Mouse (Mus musculus) right cerebral cortex, postnatal 4 days (tissue): ENCODE results near the gene Vsig10.
"Not testable (repeated sequence)": the region's sequence is repeated elsewhere in the genome, so short reads cannot be mapped to it uniquely, and the experiment has no call there.

ENCODE experiments used
- DNase-seq: peaks from one replicate; pipeline ENCODE4 v3.0.0-alpha.2; 2022

The Vsig10 gene

DNA sequence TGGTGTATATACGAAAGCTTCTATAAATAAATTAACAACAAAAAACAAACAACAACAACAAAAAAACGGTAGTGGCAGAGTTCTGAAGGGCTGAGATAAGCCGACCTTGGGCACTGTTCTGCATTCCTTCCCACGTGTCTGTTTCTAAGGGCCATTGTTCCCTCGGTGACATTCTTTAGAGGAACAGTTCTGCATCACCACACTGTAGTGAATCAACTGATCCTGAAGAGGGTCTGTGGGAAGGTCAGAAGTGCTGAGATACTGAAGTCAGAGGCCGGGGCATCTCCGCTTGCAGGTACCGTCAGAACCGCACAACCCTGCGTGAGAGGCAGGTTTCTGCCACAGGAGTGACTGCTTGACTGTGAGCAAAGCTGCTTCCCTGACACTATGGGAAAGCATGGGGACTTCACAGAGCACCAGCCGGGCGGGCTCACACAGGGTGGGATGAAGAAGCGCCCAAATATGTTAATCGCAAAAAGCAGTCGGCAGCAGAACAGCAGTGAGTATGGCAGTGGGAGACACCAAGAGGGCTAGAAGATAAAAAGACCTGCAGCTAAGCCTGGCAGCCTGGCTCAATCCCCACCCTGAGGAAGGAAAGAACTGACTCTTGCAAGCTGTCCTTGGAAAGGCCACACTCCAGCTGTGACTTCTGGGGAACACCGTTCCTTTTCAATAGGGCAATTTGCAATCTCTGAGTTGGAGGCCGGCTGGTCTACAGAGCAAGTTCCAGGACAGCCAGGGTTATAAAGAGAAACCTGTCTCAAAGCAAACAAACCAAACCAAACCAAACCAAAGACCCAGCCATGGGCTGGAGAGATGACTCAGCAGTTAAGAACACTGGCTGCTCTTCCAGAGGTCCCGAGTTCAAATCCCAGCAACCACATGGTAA lies 14.9 kb upstream of the Vsig10 start:
- DNase-seq, result no peak

DNA sequence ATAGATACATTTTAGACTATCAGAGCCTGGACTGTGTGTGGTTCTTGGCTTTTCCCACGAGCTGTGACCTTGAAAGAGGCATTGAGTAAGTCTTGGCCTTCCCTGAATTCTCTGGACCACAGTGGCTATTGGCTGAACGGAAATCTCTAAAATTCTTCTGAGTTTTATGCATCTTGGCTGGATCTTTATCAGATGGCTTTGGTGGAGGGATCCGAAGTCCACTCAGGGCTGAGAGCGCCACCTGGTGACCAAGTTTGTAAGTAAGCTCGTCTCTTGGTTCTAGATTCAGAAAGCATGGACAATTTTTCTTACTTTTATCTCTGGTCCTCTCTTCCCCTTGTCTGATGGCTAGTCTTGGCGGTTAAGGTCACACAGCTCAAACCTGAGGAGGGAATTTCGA lies 13.9 kb upstream of the Vsig10 start:
- peak; percentile 86 for DNase-seq

DNA sequence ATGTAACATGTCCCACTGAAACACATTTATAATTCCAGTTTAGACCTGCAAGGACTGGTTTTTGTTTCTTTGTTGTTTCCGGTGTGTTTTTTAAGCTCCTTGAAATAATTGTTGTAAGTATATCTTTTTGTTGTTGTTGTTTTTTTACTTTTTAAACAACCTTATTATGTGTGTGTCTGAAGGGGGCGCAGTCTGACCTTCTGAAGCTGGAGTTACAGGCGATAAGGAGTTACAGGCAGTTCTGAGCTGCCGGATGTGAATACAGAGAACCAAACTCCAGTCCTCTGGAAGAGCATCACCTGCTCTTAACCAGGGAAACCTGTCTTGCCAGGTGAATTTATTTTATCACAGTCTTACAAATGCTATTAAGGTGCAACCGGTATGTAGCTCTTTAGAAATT lies 13.1 kb upstream of the Vsig10 start:
- DNase-seq, result no peak

DNA sequence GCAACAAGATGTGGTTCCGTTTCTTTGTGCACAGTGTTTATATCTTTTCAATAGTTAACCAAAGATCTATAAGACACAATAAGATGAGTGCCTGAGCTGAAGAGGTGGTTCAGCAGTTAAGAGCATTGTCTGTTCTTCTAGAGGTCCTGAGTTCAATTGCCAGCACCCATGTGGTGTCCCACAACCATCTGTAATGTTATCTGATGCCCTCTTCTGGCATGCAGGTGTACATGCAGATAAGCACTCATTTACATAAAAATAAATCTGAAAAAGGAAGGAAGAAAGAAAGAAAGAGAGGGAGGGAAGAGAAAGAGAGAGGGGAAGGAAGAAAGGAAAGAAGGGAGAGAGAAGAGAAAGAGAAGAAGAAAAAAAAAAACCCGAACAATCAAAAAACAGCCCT lies 12.1 kb upstream of the Vsig10 start:
- no peak for DNase-seq

DNA sequence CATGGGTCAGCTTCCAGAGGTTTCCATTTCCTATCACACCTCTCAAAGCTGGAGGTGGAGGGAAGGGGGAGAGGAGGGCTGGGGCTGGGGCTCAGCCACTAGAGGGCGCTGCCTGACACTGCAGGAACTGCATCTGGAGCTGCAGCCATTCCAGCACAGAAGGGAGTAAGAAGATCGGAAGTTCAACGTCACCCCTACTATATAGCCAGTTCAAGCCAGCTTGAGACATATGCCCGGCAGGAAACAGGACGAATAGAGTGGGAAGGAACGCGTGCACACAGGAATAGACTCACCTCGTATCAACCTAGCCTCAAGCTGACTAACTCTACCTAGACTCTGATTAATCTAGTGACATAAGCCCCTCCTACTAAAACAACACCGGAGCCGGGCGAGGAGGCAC lies 11.2 kb upstream of the Vsig10 start:
- DNase-seq, result peak; percentile 63

DNA sequence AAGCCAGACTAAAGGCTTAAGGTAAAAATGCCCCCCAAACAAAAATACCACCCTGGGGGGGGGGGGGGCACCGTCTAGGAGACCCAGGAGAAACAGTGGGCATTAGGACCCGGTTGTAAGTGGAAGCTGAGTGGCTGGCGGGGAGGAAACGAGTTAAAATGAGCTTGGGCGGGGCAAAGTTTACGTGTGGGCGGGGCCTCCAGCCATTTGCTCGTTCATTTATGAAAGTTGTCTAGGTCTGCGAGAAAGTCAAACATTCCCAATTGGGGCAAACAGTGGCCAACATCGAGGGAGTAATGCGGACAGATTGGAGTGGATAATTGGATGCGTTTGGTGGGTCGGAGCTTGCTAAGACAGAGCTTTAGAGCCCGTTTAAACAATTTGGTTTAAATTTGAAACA lies 5.5 kb upstream of the Vsig10 start:
- no peak for DNase-seq

DNA sequence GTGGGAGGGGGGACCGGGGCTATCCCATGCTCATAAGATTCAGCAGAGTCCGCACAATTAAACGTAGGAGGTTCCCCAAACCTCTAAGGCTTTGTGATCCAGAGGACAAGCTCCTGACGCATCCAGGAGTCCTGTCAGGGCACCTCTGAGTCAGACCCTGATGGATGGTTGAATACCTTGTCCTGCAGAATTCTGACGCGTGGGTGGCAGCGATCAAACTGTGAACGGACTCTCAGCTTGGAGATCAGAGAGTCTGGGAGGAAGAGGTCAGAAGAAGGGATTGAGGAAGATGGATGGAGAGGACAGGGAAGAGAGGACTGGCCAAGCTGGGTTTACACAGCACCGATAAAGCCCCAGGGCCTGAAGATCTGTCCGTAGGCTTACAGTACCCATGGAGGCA lies 5.0 kb upstream of the Vsig10 start:
- DNase-seq, result no peak

DNA sequence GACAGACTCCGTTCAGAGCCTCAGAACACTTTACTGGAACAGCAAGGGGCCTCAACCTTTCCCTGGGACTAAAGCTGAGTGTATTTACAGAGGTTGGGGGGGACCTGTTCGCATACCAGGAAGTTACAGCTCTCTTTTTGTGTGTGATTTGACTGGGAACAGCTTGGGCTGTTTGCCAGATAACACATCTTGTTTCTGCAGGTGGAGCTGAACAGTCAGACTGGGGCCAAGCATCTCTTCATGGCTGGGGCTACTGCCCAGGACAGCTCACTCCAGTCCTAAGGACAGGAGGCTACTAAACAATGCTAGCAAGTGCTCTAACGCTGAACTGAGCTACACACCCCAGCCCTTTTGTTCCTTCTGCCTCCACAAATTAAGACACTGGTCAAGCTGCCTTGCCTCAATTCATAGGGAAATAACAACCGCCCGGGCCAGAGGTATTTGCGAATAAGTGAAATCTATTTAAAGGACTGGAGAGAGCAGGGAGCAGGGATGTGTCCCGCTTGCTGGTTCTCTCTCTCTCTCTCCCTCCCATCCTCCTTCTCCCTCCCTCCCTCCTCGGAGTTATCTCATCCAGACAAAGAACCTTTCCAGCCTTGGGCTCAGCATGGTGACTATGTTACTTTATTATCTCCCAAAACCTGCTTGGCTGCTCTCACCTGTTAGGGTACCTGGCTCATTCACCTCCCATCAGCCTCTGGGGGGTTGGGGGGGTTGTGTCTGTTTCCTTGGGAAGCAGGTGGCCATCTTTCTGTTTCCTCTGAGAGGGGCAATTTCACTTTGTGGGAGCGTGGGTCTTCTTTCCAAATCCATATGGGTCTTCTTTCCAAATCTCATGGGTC lies 4.1 kb upstream of the Vsig10 start:
- no peak for DNase-seq

DNA sequence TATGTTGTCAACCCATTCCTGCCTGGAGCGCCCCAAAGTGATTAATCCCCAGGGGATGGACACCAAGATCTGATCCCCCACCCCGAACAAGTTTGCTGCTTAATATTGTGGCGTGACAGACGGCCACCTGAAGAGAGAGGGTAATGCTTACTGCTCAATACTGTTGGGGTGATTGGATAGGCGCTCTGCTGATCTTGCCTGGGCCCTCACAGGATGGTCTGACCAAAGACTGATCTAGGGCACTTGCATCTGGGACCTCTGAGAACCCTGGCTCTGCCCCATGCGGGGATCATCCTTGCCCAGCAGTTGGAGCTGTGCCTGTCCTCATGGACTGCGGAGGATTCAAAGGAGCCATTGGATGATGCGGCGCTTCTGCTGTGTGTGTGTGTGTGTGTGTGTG lies 4.9 kb downstream of the Vsig10 start:
- no peak for DNase-seq

DNA sequence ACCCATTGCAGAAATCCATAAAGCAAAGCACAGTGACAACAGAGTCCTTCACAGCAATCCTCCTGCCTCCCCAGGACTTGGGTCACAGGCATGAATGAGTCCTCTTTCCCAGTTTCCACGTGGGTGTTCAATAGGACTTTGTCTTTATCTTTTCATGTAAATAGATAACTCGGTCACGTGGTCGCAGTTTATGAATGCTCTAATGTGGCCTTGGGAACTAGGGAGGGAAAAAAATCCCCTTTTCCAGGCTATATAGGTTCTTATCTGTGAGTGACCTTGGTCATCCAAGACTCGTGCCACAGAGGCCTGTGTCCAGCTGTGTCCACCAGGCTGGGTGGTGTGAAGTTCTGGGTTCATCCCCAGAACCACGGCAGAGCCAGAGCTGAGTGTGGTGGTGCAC lies 7.5 kb downstream of the Vsig10 start:
- no peak for DNase-seq

DNA sequence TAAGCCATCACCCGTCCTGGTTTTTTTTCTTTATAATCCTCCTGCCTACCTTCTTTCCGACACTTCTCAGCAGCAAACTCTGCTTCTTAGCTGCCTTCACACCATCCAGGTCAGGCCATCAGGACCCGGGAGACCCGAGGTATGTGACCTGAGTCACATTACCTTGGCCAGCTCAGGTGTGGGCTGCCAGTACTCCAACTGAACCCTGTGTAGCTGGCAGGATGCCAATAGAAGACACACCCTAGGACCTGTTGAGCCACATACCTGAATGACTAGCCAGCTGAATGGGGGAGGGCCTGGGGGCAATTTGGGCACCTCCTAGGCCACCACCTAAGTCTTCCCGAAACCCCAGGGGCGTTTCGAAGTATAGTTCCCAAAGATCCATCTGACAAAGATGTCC lies 11.6 kb downstream of the Vsig10 start:
- no peak for DNase-seq

DNA sequence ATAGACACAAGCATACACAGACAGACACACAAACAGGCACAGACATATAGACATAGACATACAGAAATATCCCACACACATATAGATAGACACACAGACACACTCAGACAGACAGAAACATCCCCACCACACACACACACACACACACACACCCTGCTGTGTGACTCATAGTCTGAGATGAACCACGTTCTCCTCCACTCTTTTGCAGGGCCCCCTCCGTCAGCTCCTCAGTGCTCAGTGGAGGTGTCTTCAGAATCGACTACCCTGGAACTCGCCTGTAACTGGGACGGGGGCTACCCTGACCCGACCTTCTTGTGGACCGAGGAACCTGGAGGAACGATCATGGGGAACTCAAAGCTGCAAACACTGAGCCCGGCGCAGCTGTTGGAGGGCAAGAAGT lies 19.1 kb downstream of the Vsig10 start:
- DNase-seq, result no peak

DNA sequence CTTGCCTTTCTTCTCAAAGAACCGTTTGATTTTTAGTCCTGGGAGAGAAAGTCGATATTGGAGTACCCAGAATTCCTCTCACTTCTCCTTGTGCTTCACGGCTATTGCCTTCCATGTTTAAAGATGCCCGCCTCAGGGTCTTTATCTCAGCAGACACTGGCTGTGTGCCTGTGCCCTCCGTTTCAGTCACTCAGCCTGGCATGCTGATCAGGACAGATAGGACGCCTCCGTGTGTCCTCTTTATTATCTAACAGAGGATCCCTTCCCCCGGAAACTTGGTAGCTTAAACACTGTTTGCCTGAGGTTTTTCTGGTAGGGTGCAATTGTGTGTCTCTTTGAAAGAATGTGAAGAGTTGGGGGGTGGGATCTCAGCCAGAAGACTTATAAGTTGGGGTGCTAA lies 19.6 kb downstream of the Vsig10 start:
- no peak for DNase-seq

DNA sequence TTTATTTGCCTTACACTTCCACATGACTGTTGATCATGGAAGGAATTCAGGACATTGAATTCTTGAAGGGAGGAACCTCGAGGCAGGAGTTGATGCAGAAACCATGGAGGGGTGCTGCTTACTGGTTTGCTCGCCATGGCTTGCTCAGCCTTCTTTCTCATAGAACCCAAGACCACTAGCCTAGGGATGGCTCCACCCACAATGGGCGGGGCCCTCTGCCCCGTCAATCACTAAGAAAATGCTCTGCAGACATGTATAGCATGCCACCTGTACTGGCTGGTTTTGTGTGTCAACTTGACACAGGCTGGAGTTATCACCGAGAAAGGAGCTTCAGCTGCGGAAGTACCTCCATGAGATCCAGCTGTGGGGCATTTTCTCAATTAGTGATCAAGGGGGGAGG lies 21.2 kb downstream of the Vsig10 start:
- DNase-seq, result no peak

DNA sequence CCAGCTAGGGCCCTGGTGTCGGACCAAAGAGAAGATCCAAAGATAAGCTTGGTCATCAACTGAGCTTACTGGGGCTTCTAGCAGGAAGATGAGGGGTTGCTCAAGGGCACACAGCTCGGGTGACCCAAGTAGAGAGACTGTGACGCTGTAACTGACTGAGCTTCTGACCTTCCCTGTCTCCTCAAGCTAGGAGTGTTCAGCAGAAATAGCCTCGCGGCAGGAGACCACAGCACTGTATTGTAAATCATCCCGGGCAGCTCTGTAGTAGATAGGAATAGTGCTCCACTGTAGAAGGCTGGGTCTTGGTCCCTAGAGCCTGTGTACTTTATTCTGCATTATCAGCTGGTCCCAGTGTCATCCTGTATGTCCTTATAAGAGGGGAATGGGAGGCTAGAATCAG lies 23.0 kb downstream of the Vsig10 start:
- no peak for DNase-seq

DNA sequence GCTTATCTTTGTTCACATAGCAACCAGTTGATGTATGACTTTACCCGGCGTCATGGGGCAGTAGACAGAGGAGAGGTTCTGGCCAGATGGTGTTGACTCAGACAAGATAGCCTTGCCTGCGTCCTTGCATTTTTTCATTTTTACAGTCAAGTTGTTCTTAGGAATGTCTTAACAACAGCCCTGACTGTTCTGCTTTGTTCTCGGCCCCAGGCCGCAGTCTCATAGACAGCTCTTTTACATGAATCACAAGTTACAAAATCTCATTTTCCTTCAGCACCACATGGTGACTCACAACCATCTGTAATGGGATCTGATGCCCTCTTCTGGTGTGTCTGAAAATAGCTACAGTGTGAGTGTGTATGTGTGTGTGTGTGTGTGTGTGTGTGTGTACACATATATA lies 25.6 kb downstream of the Vsig10 start:
- DNase-seq, result not testable (repeated sequence)

DNA sequence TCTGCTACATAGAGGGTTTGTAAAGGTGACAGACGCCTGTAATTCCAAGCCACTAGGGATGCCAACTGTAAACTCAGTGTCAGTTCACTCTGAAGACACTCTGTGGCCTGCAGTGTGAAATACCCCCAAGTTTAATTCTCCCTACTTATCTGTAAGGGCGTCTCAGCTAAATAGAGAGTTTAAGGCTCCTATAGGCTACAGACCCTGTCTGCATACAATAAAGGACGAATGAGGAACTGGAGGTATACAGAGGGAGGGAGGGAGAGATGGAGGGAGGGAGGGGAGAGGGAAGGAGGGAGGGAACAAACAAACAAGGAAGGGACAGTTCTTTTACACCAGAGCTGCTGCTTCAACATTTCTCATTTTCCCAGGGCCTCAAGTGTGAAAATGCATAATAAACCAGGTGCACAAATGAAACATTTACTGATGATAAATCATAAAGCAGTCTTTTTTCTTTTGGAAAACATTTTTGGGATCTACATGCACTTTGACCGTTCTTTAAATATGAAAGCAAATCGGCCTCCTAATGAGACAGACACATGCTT lies 26.6 kb downstream of the Vsig10 start:
- no peak for DNase-seq

DNA sequence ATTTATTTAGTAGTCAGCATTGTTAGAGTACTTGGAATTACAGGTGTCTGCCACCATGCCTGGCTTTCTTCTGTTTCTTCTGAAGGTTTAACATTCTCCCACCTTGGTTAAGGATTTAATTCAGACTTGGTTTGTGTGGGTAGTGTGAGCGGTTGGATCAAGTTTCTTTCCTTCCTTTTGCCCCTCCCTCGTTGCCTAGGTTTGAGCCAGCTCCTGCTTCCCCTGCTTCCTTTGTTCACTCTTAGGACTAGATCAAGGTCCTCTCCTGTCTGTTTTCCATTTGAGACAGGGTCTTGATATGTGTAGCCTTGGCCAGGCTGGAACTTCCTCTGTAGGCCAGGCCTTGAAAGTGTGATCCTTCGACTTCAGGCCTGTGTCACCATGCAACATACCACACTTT lies 27.4 kb downstream of the Vsig10 start:
- no peak for DNase-seq

DNA sequence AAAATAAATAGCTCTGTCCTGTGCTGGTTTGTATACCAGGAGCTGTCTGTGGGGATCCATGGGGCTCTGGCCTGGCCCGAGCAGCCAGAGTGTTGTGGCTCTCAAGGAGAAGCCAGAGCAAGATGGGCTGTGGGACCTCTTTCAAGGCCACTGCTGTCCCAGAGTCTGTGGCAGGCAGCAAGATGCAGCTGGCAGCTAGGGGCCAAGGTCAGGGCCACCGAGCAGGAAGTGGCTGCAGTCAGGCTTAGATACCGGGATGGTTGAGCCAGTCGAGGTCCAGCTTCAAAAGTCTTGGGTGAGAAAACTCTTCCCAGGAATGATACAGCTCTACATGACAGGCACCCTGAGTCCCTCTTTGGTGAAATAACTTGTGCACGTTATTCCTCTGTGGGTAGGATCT lies 28.1 kb downstream of the Vsig10 start:
- no peak for DNase-seq

DNA sequence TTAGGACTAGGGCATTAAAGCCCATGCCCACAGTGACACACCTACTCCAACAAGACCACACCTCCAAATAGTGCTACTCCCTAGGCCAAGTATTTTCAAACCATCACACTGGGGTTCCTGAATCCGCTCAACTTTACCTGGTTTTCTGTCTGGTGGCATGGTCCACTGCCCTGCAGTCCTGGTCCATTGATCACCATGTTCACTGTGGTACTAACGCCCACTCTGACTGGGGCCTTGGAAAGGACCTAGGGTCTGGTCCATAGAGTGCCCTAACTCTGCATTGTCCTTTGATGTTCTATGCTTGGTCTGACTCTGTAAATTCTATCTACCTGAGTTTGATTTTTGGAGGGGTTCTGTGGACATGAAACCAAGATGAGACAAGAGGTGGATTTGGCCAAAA lies 29.0 kb downstream of the Vsig10 start:
- DNase-seq, result no peak

DNA sequence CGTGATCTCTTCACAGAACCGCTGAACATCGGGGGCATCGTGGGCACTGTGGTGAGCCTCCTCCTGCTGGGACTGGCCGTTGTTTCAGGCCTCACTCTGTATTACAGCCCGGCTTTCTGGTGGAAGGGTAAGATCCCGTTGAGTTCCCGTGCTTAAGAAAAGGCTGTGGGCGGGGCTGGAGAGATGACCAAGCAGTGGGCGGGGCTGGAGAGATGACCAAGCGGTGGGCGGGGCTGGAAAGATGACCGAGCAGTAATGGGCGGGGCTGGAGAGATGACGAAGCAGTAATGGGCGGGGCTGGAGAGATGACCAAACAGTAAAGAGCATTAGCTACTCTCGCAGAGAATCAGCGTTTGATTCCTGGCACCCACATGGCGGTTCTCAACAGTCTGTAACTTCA lies 29.4 kb downstream of the Vsig10 start:
- DNase-seq, result peak; percentile 59

DNA sequence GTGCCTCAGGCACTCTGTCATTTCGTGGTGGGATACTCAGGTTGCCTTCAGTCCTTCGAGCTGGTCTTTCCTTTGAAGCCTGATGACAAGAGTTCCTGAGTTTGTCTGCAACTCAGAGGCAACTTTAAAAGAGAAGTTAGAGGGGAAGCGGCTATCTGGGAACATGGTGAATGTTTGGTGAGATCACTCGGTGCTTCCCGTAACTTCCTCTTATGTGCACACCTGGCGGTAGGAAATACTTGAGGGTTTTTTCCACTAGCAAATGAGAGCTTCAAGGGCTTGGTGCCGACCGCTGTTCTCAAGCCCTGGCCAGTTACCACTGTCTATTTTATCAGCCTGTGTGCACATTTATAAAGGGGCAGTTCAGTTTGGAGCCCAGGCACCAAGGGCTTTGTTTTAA lies 35.2 kb downstream of the Vsig10 start:
- DNase-seq, result no peak

DNA sequence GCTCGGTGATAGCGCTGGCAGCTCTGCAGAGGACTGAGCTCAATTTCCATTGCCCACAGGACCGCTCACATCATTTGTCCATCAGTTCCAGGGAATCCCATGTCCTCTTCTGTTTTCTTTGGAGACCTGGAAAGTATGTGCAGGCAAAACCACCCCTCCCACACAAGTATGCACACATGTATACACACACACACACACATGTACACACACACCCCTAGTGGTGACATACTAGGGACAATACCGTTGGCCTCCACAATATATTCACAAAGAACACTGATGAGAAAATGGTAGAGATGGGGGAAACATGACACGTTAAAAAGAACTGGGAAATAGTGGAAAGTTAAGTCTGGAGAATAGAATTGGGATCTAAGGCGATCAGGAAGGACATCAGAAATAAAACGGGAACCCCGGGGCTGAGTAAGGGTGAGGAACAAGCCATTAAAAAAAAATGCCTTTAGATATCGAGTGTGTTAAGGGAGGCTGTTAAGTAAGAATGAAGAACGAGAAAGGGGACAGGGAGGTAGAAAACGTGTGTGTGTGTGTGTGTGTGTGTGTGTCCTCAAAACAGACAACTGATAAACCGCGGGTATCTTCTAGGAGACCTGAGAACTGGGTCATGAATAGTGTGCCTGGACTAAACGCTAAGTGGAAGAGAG lies 36.9 kb downstream of the Vsig10 start:
- no peak for DNase-seq
